Mouse (Mus musculus): ENCODE results near the gene Clic3. TPM values are rescaled to one million over a fixed set of nuclear protein-coding genes. Genes with fewer than 3 reads are reported as not detected.

Gene Clic3
- total and polyA plus RNA-seq, 3 experiments: 0.15 to 0.27 TPM; not detected in 1

GRCm38 (mm10) chr2:25450853-25451647 is 5.6 kb upstream of the Clic3 start:
- no peaks in the 10 kb centered on the region; a peak in 1 of 4 replicates for H3K36me3 ChIP-seq (ENCODE audit: control insufficient read depth in 1 of 2, insufficient read depth in 2 of 2, low read length in 2 of 2)
- no peaks in the 10 kb centered on the region for H3K9me3 ChIP-seq (replicated peaks; ENCODE audit: insufficient read depth, low read length)
- no peak for DNase-seq (ENCODE audit: low read depth, low spot score)
- no peak overlapping the region for H3K9ac ChIP-seq (ENCODE audit: control insufficient read depth, low read depth, low read length, poor library complexity, severe bottlenecking)
- H3K27me3 ChIP-seq (ENCODE audit: control insufficient read depth in 1 of 2, insufficient read depth in 2 of 2, low read length in 2 of 2): no peaks in the 10 kb centered on the region
- H3K27ac ChIP-seq (ENCODE audit: control insufficient read depth, low read depth, low read length): no peak overlapping the region
- H3K4me3 ChIP-seq (ENCODE audit: control insufficient read depth in 1 of 2, insufficient read depth in 1 of 2, low read depth in 2 of 2, low read length in 2 of 2): no peak overlapping the region
- TF ChIP-seq E2F4 (IDR thresholded peaks at IDR 0.05; ENCODE audit: borderline replicate concordance, low read depth, low read length) (no peak), UBTF (IDR thresholded peaks at IDR 0.05; ENCODE audit: borderline replicate concordance, insufficient read depth, low read depth, low read length) (no peak), MYB (IDR thresholded peaks at IDR 0.05; ENCODE audit: low read depth, low read length) (no peak), ZMIZ1 (IDR thresholded peaks at IDR 0.05; ENCODE audit: low read depth, low read length) (no peak), EP300 (IDR thresholded peaks at IDR 0.05; ENCODE audit: low read depth in 1 of 2, low read length in 2 of 2) (no peak), ELF1 (IDR thresholded peaks at IDR 0.05; ENCODE audit: low read depth, low read length) (no peak), TAL1 (IDR thresholded peaks at IDR 0.05; ENCODE audit: low read length) (no peak), MAX (IDR thresholded peaks at IDR 0.05; ENCODE audit: low read length) (no peak), ZNF384 (IDR thresholded peaks at IDR 0.05; ENCODE audit: low read depth, low read length) (no peak), NRF1 (IDR thresholded peaks at IDR 0.05; ENCODE audit: insufficient read depth, low read depth, low read length, poor library complexity, severe bottlenecking) (no peak), MYC (IDR thresholded peaks at IDR 0.05; ENCODE audit: low read depth, low read length) (no peak), MAZ (IDR thresholded peaks at IDR 0.05; ENCODE audit: low read depth, low read length) (no peak), MXI1 (IDR thresholded peaks at IDR 0.05; ENCODE audit: low read depth, low read length) (no peak), CHD2 (IDR thresholded peaks at IDR 0.05; ENCODE audit: low read length) (no peak), CTCF (IDR thresholded peaks at IDR 0.05 in 2 of 3, conservative IDR thresholded peaks at IDR 0.05 in 1 of 3; ENCODE audit: control insufficient read depth in 1 of 3, insufficient read depth in 1 of 3, low read depth in 2 of 3, low read length in 3 of 3, poor library complexity in 1 of 3, severe bottlenecking in 1 of 3) (no peak), NELFE (IDR thresholded peaks at IDR 0.05; ENCODE audit: low read depth, low read length) (no peak), USF2 (IDR thresholded peaks at IDR 0.05; ENCODE audit: borderline replicate concordance in 1 of 2, insufficient read depth in 1 of 2, low read depth in 1 of 2, low read length in 2 of 2) (no peak), RAD21 (IDR thresholded peaks at IDR 0.05; ENCODE audit: low read depth, low read length) (no peak), POLR2A (IDR thresholded peaks at IDR 0.05; ENCODE audit: control insufficient read depth in 1 of 2, insufficient read depth in 1 of 2, low read depth in 1 of 2, low read length in 2 of 2, poor library complexity in 1 of 2) (no peak)
- no peaks in the 10 kb centered on the region for H3K79me2 ChIP-seq (ENCODE audit: control insufficient read depth, insufficient read depth, low read length, poor library complexity)
- H3K4me1 ChIP-seq (ENCODE audit: control insufficient read depth in 1 of 2, insufficient read depth in 2 of 2, low read length in 2 of 2): no peaks in the 10 kb centered on the region

GRCm38 (mm10) chr2:25452951-25453350 is 3.7 kb upstream of the Clic3 start:
- H3K9me3 ChIP-seq (replicated peaks; ENCODE audit: insufficient read depth, low read length): no peaks in the 10 kb centered on the region
- no peak overlapping the region for H3K9ac ChIP-seq (ENCODE audit: control insufficient read depth, low read depth, low read length, poor library complexity, severe bottlenecking)
- H3K79me2 ChIP-seq (ENCODE audit: control insufficient read depth, insufficient read depth, low read length, poor library complexity): no peaks in the 10 kb centered on the region
- no peak overlapping the region for H3K27ac ChIP-seq (ENCODE audit: control insufficient read depth, low read depth, low read length)
- H3K36me3 ChIP-seq (ENCODE audit: control insufficient read depth in 1 of 2, insufficient read depth in 2 of 2, low read length in 2 of 2): no peaks in the 10 kb centered on the region
- H3K27me3 ChIP-seq (ENCODE audit: control insufficient read depth in 1 of 2, insufficient read depth in 2 of 2, low read length in 2 of 2): no peaks in the 10 kb centered on the region
- TF ChIP-seq SMC3 (IDR thresholded peaks at IDR 0.05; ENCODE audit: low read depth, low read length) (no peak), MXI1 (IDR thresholded peaks at IDR 0.05; ENCODE audit: low read depth, low read length) (no peak), CHD2 (IDR thresholded peaks at IDR 0.05; ENCODE audit: low read length) (no peak), MAX (IDR thresholded peaks at IDR 0.05; ENCODE audit: low read length) (no peak), RAD21 (IDR thresholded peaks at IDR 0.05; ENCODE audit: low read depth, low read length) (no peak), POLR2AphosphoS5 (IDR thresholded peaks at IDR 0.05; ENCODE audit: borderline replicate concordance, low read depth, low read length) (no peak), ZC3H11A (IDR thresholded peaks at IDR 0.05; ENCODE audit: low read depth, low read length) (no peak), GATA1 (IDR thresholded peaks at IDR 0.05; ENCODE audit: low read depth, low read length) (no peak), MYB (IDR thresholded peaks at IDR 0.05; ENCODE audit: low read depth, low read length) (no peak), MYC (IDR thresholded peaks at IDR 0.05; ENCODE audit: low read depth, low read length) (no peak), EP300 (IDR thresholded peaks at IDR 0.05; ENCODE audit: low read depth in 1 of 2, low read length in 2 of 2) (no peak), GABPA (IDR thresholded peaks at IDR 0.05; ENCODE audit: low read depth, low read length) (no peak)
- no peaks in the 10 kb centered on the region for H3K4me1 ChIP-seq (ENCODE audit: control insufficient read depth in 1 of 2, insufficient read depth in 2 of 2, low read length in 2 of 2)
- H3K4me3 ChIP-seq (ENCODE audit: control insufficient read depth in 1 of 2, insufficient read depth in 1 of 2, low read depth in 2 of 2, low read length in 2 of 2): no peak overlapping the region
- no peak for DNase-seq (ENCODE audit: low read depth, low spot score)
